Mouse (Mus musculus) midbrain, embryonic 11.5 days (tissue): ENCODE results near the gene Lgals2. TPM values are rescaled to one million over a fixed set of nuclear protein-coding genes. Genes with fewer than 3 reads are reported as not detected.

Source experiments
- ATAC-seq: fragments of 200-750 bp; cut with Nextera tagmentation; 2 replicates; pipeline ENCODE4 v1.8.0; 2017; ENCODE audit warnings: moderate TSS enrichment, moderate library complexity; ENCODE audit not compliant: low FRiP score
- DNase-seq: peaks from one replicate; pipeline ENCODE4 v3.0.0; 2015; ENCODE audit warnings: low spot score; ENCODE audit errors: missing footprints
- H3K27ac ChIP-seq: fragments of 300-500 bp; sonication (generic); 2 replicates; pipeline ENCODE4 v1.5.1; 2014; ENCODE audit warnings: low read depth, low read length
- H3K27me3 ChIP-seq: fragments of 300-500 bp; sonication (generic); 2 replicates; pipeline ENCODE4 v1.6.1; 2014; ENCODE audit warnings: mild to moderate bottlenecking, low read length, moderate library complexity, mixed read lengths; ENCODE audit not compliant: control insufficient read depth, insufficient read depth
- H3K36me3 ChIP-seq: fragments of 300-500 bp; sonication (generic); 2 replicates; pipeline ENCODE4 v1.6.1; 2014; ENCODE audit warnings: mild to moderate bottlenecking, low read length, moderate library complexity, mixed read lengths; ENCODE audit not compliant: control insufficient read depth, insufficient read depth
- H3K4me1 ChIP-seq: fragments of 300-500 bp; sonication (generic); 2 replicates; pipeline ENCODE4 v1.6.1; 2014; ENCODE audit warnings: low read length; ENCODE audit not compliant: control insufficient read depth, insufficient read depth
- H3K4me2 ChIP-seq: fragments of 300-500 bp; sonication (generic); 2 replicates; pipeline ENCODE4 v1.6.1; 2014; ENCODE audit warnings: mild to moderate bottlenecking, moderate library complexity
- H3K4me3 ChIP-seq: fragments of 300-500 bp; sonication (generic); 2 replicates; pipeline ENCODE4 v1.5.1; 2014; ENCODE audit warnings: low read depth, low read length
- H3K9ac ChIP-seq: fragments of 300-500 bp; sonication (generic); 2 replicates; pipeline ENCODE4 v1.6.1; 2014; ENCODE audit warnings: low read length
- H3K9me3 ChIP-seq: fragments of 300-500 bp; sonication (generic); 2 replicates; pipeline ENCODE4 v1.6.1; 2016; ENCODE audit warnings: low read length; ENCODE audit not compliant: control insufficient read depth
- WGBS: fragments of 180-500 bp; shearing (Covaris S2); extraction: QIAGEN DNeasy Blood & Tissue Kit; methylation state at CpG from one replicate; pipeline ENCODE4 v1.1.7; 2014; 5-methylcytosine and 5-hydroxymethylcytosine counted together
- polyA plus RNA-seq: library from polyadenylated mRNA; unstranded; fragments of >200 nt; fragmentation: Nextera tagmentation; extraction: Ambion mirVana; gene quantifications from 2 replicates; pipeline ENCODE4 v1.2.1, GENCODE M21; 2014

The Lgals2 gene
- polyA plus RNA-seq, 1 experiment from 2014 or later: not detected

- Histone ChIP-seq H3K9ac (no peak overlapping the region), H3K4me3 (no peak overlapping the region), H3K27me3 (no peaks in the 10 kb centered on the region), H3K4me2 (no peak overlapping the region), H3K36me3 (no peaks in the 10 kb centered on the region), H3K9me3 (no peaks in the 10 kb centered on the region), H3K4me1 (no peaks in the 10 kb centered on the region), H3K27ac (no peak overlapping the region)
- DNase-seq: no peak
- no peak for ATAC-seq
- WGBS: 70% methylated on average over 11 of the region's 11 CpGs
Measured at GRCm38 (mm10) chr15:78815314-78816073, 39.8 kb downstream of the Lgals2 start.

- no peak for ATAC-seq
- Histone ChIP-seq H3K27ac (no peak overlapping the region), H3K9me3 (no peaks in the 10 kb centered on the region), H3K9ac (no peak overlapping the region), H3K27me3 (no peaks in the 10 kb centered on the region), H3K36me3 (no peaks in the 10 kb centered on the region), H3K4me3 (no peak overlapping the region), H3K4me1 (no peaks in the 10 kb centered on the region), H3K4me2 (no peak overlapping the region)
- no peak for DNase-seq
- 92% methylated on average over 4 of the region's 4 CpGs for WGBS
Measured at GRCm38 (mm10) chr15:78813603-78814002, 41.7 kb downstream of the Lgals2 start.

GRCm38 (mm10) chr15:78810146-78810545 lies 45.2 kb downstream of the Lgals2 start:
- H3K36me3 ChIP-seq: no peaks in the 10 kb centered on the region
- DNase-seq (no peak), ATAC-seq (no peak)
- no peak overlapping the region for H3K4me3 ChIP-seq
- no peak overlapping the region for H3K4me2 ChIP-seq
- peaks cover under 1% of the 10 kb centered on the region; the same call in 1 of the 2 replicates for H3K27me3 ChIP-seq
- WGBS: 86% methylated on average over 9 of the region's 9 CpGs
- H3K9ac ChIP-seq: no peak overlapping the region
- no peaks in the 10 kb centered on the region for H3K4me1 ChIP-seq
- no peak overlapping the region for H3K27ac ChIP-seq
- no peaks in the 10 kb centered on the region for H3K9me3 ChIP-seq

GRCm38 (mm10) chr15:78809739-78810138 lies 45.6 kb downstream of the Lgals2 start:
- no peaks in the 10 kb centered on the region for H3K36me3 ChIP-seq
- whole genome bisulfite sequencing: 82% methylated on average over 9 of the region's 9 CpGs
- DNase-seq: no peak
- no peak overlapping the region for H3K4me3 ChIP-seq
- no peak overlapping the region for H3K27ac ChIP-seq
- no peak for ATAC-seq
- no peaks in the 10 kb centered on the region for H3K9me3 ChIP-seq
- no peak overlapping the region for H3K9ac ChIP-seq
- no peaks in the 10 kb centered on the region for H3K4me1 ChIP-seq
- H3K4me2 ChIP-seq: no peak overlapping the region
- peaks cover 5% of the 10 kb centered on the region for H3K27me3 ChIP-seq

- no peak for DNase-seq
- whole genome bisulfite sequencing: 71% methylated on average over 2 of the region's 2 CpGs
- Histone ChIP-seq H3K4me1 (peaks cover 2% of the 10 kb centered on the region; the same call in 1 of the 2 replicates), H3K4me3 (no peak overlapping the region), H3K36me3 (no peaks in the 10 kb centered on the region), H3K9me3 (no peaks in the 10 kb centered on the region), H3K27me3 (peaks cover 10% of the 10 kb centered on the region), H3K9ac (no peak overlapping the region), H3K27ac (no peak overlapping the region), H3K4me2 (no peak overlapping the region)
- ATAC-seq: no peak
Measured at GRCm38 (mm10) chr15:78808980-78809379, 46.3 kb downstream of the Lgals2 start.

GRCm38 (mm10) chr15:78807141-78807540 lies 48.2 kb downstream of the Lgals2 start:
- no peaks in the 10 kb centered on the region for H3K9me3 ChIP-seq
- H3K27ac ChIP-seq: no peak overlapping the region
- H3K4me3 ChIP-seq: no peak overlapping the region
- H3K27me3 ChIP-seq: peaks cover 22% of the 10 kb centered on the region
- 80% methylated on average over 3 of the region's 3 CpGs for WGBS
- H3K9ac ChIP-seq: no peak overlapping the region
- H3K36me3 ChIP-seq: no peaks in the 10 kb centered on the region
- peaks cover 16% of the 10 kb centered on the region for H3K4me1 ChIP-seq
- no peak overlapping the region for H3K4me2 ChIP-seq
- DNase-seq: no peak
- ATAC-seq: no peak

GRCm38 (mm10) chr15:78806614-78807013 lies 48.7 kb downstream of the Lgals2 start:
- Histone ChIP-seq H3K9me3 (no peaks in the 10 kb centered on the region), H3K9ac (no peak overlapping the region), H3K4me3 (no peak overlapping the region), H3K4me2 (no peak overlapping the region), H3K27me3 (peaks cover 26% of the 10 kb centered on the region), H3K4me1 (peaks cover 18% of the 10 kb centered on the region), H3K27ac (no peak overlapping the region), H3K36me3 (no peaks in the 10 kb centered on the region)
- 41% methylated on average over 2 of the region's 2 CpGs for WGBS
- DNase-seq (no peak), ATAC-seq (no peak)

- WGBS: 86% methylated on average over 2 of the region's 2 CpGs
- no peak overlapping the region for H3K27ac ChIP-seq
- DNase-seq: no peak
Measured at GRCm38 (mm10) chr15:78805351-78805750, 50.0 kb downstream of the Lgals2 start.

GRCm38 (mm10) chr15:78804326-78804725 lies 51.0 kb downstream of the Lgals2 start:
- no peak for DNase-seq
- Histone ChIP-seq H3K27ac (no peak overlapping the region), H3K9ac (no peak overlapping the region), H3K9me3 (no peaks in the 10 kb centered on the region), H3K27me3 (peaks cover 35% of the 10 kb centered on the region), H3K4me3 (no peak overlapping the region), H3K4me1 (peaks cover 18% of the 10 kb centered on the region), H3K36me3 (no peaks in the 10 kb centered on the region), H3K4me2 (no peak overlapping the region)
- no peak for ATAC-seq
- 14% methylated on average over 6 of the region's 6 CpGs for WGBS

More at GRCm38 (mm10) chr15:78805351-78805750, 50.0 kb downstream of the Lgals2 start:
- H3K36me3 ChIP-seq: no peaks in the 10 kb centered on the region
- no peak overlapping the region for H3K4me3 ChIP-seq
- peaks cover 35% of the 10 kb centered on the region for H3K27me3 ChIP-seq
- no peak overlapping the region for H3K9ac ChIP-seq
- no peaks in the 10 kb centered on the region for H3K9me3 ChIP-seq
- ATAC-seq: no peak
- H3K4me1 ChIP-seq: peaks cover 18% of the 10 kb centered on the region
- no peak overlapping the region for H3K4me2 ChIP-seq
